Mouse (Mus musculus): ENCODE results near the gene Ralgapa1. TPM values are rescaled to one million over a fixed set of nuclear protein-coding genes. Genes with fewer than 3 reads are reported as not detected.
"Not testable (repeated sequence)": the region's sequence is repeated elsewhere in the genome, so short reads cannot be mapped to it uniquely, and the experiment has no call there.

Ralgapa1 gene
- total RNA-seq, 2 experiments from 2014 or later = 38.1 to 40.6 TPM

DNA sequence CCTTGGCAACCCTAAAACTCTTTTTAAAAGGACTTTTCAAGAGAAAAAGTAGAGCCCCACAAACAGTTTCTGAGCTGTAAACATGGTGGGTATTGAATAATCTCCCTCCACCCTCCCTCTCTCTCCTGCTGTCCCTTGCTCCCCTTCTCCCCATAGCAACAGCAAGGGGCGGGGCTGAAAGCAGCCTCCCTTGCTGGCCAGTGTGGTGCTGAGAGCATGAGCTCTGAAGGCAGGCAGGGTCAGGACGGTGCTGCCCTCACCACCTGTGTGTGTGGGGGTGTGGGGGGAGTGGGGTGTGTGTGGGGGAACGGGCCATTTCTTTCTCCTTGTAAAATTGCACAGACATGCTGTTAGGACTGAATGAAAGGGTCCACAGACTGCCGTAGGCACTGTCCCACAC is 213.1 kb downstream of the Ralgapa1 start:
- no peak for ATAC-seq (replicated peaks; ENCODE audit: low FRiP score, low TSS enrichment, poor library complexity, severe bottlenecking)

DNA sequence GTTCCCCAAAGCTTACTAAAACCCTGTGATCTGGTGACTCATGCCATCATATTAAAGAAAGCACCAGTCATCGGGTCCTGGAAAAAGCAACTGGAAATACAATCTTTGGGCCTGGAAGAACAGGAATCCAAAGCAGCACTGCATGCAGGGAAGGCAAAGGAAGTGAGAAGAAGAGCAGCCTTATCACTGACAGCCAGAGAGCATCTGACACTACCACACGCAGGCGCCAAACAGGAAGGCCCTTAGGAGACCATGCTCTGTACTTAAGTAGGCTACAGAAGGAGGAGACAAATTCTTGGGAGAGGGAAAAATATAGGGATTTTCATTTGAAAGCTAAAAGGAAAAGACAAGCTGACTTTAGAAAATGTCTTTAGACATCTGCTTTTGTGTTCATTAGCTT is 216.6 kb downstream of the Ralgapa1 start:
- no peak for ATAC-seq (replicated peaks; ENCODE audit: low FRiP score, low TSS enrichment, poor library complexity, severe bottlenecking)

DNA sequence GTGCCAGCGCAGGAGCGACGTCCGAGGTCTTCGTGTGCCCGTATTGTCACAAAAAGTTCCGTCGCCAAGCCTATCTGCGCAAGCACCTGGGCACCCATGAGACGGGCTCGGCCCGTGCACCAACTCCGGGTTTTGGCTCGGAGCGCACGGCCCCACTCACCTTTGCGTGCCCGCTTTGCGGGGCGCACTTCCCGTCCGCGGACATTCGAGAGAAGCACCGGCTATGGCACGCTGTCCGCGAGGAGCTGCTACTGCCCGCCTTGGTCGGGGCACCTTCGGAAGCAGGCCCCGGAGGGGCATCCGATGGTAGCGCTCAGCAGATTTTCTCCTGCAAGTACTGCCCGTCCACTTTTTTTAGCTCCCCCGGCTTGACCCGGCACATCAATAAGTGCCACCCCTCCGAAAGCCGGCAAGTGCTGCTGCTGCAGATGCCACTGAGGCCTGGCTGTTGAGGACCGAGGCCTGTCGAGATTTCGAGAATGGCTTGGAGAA is 220.4 kb downstream of the Ralgapa1 start:
- no peak for ATAC-seq (replicated peaks; ENCODE audit: low FRiP score, low TSS enrichment, poor library complexity, severe bottlenecking)

DNA sequence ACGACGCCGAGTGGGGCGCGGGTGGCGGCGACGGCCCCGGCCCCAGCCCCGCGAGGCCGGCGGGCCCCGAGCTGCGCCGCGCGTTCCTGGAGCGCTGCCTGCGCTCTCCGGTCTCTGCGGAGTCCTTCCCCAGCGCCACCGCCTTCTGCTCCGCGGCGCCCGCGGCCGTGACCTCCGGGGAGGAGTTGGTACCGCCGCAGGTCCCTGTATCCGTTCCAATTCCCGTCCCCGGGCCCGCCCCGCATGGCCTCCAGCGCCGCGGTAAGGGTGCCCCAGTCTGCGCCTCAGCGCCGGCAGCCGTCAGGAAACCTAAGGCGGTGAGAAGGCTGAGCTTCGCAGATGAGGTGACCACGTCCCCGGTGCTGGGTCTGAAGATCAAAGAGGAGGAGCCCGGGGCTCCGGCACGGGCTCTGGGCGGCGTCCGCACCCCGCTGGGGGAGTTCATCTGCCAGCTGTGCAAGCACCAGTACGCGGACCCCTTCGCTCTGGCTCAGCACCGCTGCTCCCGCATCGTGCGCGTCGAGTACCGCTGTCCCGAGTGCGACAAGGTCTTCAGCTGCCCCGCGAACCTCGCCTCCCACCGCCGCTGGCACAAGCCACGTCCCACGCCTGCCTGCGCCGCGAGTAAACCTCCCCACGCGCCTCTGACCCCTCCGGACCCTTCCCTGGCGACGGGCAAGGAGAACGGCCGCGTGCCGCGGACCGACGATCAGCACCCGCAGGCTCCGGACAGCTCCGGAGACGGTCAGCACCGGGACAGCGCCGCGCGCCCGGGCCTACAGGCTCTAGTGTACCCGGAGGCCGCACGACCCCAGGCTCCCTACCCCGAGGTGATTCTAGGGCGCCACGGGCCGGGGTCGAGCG is 221.1 kb downstream of the Ralgapa1 start:
- peak; percentile 81 for ATAC-seq (replicated peaks; ENCODE audit: low FRiP score, low TSS enrichment, poor library complexity, severe bottlenecking)

DNA sequence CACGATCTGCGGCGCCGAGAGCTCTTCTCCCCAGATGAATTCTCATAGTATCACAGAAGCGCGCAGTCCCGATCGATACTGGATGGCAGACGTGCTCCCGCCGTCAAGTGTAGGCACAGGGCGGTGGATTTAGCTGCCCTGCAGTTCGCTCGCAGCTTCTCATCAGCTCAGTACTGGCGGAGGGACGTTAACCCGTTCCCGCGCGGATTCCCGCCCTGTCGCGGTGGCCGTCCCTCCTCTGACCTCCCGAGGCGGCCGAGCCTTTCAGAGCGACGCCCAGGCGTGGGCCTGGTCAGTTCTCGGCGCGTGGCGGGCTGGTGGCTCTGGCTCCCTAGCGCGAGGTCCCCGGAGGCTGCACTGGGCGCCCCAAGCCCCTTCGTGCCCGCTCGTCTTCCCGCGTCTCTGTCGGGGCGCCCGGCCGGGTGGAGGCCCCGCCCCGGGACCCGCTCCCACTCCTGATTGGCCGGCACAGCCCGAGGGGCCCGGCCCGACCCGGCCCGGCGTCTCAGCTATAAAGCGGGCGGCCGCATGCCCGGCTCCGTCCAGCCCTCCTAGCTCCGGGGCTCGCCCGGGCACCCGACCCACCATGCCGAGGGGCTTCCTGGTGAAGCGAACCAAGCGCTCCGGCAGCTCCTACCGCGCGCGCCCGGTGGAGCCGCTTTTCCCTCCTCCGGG is 221.9 kb downstream of the Ralgapa1 start, which contains the start of gene Insm2:
TSS of gene Insm2 (plus strand) at position 541 of the 675 bp plus-strand sequence.
- ATAC-seq (replicated peaks; ENCODE audit: low FRiP score, low TSS enrichment, poor library complexity, severe bottlenecking) = no peak

DNA sequence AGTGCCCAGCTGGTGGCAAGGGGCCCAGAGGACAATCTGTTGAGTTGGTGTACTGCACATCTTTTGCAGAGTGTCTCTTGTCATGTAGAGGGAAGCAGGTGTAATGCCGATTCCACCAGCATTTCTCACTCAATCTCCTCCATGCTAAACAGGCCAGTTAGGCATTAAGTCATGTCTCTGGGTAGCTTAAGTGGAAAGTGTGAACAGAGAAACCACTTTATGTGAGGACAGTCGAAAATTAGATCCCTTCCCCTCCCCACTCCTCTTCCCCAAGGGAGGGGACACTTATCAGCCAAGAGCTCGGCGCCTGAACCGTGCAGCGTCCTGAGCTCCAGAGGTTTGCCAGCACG is 222.5 kb downstream of the Ralgapa1 start:
- ATAC-seq (replicated peaks; ENCODE audit: low FRiP score, low TSS enrichment, poor library complexity, severe bottlenecking) = no peak

DNA sequence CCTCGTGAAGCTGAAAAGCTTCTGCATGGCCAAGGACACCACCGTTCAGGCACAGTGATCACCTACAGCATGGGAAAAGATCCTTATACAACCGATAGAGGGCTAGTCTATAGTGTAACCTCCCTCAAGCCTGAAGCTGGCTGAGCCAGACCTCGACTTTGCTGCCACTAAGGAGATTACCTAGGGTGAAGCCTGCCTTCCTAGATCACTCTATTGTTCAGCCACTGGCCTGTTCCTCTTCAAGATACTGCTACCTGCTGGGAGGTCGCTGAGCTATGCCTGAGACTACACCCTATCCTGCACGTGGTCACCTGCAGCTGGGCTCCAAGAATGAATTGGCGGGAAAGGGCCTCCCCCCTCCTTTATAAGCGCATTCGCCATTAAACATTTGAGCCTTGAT is 234.0 kb downstream of the Ralgapa1 start:
- ATAC-seq (replicated peaks; ENCODE audit: low FRiP score, low TSS enrichment, poor library complexity, severe bottlenecking) = not testable (repeated sequence)

DNA sequence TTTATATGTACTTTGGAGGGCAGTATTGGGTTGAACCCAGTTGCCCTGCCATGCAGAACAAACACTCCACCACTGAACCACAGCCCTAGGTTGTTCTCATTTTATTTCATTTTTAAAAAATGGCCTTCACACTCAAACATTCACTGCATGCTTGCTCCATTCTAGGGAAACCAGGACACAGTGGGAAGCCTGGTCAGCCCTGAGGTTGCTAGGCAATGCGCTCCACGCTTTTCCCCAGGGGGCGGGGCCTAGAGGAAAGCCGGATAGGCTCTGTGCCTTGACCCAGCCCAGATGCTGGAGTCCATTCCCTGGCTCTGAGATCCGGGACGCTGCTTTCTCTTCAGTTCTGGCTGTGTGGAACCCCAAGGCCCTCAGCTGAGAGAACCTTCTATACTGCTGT is 247.2 kb downstream of the Ralgapa1 start:
- no peak for ATAC-seq (replicated peaks; ENCODE audit: low FRiP score, low TSS enrichment, poor library complexity, severe bottlenecking)

DNA sequence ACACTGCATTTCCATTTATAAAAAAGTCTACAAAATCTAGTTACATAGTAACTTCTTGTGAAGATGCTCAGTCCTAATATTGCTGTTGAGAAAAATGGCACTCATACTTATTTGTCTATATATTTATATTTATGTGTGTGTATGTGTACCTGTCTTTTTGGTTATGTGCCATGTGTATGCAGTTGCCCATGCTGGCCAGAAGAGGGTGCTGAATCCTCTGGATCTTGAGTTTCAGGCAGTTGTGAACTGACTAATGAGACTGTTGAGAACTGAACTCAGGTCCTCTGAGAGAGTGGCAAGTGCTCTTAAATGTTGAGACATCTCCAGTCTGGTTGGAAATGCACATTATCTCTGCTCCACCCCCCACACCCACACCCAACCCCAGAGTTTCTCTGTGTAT is 247.9 kb downstream of the Ralgapa1 start:
- ATAC-seq (replicated peaks; ENCODE audit: low FRiP score, low TSS enrichment, poor library complexity, severe bottlenecking) = no peak

DNA sequence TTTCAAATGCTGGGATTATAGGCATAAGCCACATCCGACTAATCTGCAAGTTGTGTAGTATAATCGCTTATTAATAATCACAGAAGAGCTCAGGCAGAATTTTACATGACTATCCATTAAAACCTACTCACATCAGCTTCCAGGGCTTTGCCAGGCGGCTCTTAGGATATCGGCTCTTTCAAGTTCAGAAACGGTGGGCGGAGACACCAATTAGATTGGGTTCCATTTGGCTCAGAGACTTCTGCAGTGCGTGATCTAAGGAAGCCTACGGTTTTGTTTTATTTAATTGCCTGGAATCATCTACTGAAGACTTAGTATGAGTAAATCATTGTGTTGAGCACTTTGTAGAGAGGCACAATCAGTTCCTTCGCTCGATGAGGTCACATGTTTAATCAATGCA is 249.3 kb downstream of the Ralgapa1 start:
- no peak for ATAC-seq (replicated peaks; ENCODE audit: low FRiP score, low TSS enrichment, poor library complexity, severe bottlenecking)

DNA sequence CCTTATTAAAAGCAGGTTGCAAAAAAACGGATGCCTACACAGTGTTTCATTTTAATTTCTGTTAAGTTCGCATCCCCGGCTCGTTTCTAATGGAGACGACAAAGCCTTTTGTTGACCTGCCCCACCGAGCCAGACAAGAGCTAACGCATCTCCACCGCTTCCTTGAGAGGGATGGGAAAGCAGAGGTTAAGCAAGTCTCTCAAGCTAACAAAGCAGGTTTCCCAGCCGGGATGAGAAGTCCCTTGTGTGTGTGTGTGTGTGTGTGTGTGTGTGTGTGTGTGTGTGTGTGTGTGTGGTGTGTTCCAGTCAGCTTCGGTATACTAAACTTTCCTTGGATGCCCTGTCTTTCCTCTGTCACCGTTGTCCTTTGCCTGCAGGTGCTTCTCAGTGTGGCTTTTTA is 249.8 kb downstream of the Ralgapa1 start:
- ATAC-seq (replicated peaks; ENCODE audit: low FRiP score, low TSS enrichment, poor library complexity, severe bottlenecking) = no peak

DNA sequence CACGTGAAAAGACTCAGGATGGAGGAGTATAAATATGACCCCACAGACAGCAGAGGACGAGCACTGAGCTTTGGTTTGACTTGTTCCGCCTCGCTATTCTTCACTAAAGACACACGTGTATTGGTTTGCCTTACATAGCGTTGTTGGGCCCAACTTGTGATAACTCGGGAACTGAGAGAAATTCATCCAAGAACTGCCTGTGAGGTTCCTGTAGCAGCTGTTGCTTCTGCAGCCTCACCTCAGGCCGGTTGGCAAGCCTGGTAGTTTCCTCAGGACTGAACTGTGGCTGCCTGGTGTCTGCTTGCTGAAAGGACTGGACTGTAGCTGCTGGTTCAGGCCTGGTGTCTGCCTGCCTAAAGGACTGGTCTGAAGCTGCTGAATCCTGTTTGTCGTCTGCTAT is 250.3 kb downstream of the Ralgapa1 start:
- ATAC-seq (replicated peaks; ENCODE audit: low FRiP score, low TSS enrichment, poor library complexity, severe bottlenecking) = no peak

DNA sequence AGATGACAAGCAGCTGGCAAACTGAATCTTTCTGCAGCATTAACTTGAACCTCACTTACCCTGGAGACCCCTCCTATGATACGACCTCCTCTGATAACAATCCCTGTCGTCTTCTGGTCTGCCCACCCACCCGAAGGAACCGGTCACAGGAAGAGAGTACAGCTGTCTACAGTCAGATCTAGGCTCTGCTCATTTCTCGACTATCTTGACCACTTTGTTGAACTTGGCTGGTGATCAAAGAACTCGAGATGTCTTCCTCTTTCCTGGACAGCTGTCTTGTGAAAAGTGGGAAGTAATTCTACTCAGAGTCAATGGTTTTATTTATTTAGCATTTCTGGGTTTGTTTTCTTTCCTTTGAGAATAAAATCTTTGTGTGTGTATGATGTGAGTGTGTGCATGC is 251.3 kb downstream of the Ralgapa1 start:
- no peak for ATAC-seq (replicated peaks; ENCODE audit: low FRiP score, low TSS enrichment, poor library complexity, severe bottlenecking)

DNA sequence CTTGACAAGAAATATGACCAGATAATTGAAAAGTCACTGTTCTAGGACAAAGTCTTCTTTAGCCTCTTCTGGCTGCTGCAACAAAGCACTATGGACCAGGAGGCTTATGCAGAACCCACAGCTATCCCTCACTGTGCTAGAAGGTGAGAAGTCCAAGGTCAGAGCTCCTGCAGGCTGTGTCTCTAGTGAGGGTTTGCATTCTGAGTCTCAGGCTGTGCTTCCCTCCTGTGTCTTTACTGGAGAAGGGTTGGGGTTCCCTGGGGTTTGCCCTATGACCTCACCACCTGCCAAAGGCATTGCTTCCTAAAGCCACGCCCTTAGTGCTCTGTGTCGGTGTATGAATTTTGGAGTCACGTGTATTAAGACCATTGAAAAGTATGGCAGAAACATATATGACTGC is 252.5 kb downstream of the Ralgapa1 start:
- ATAC-seq (replicated peaks; ENCODE audit: low FRiP score, low TSS enrichment, poor library complexity, severe bottlenecking) = no peak

DNA sequence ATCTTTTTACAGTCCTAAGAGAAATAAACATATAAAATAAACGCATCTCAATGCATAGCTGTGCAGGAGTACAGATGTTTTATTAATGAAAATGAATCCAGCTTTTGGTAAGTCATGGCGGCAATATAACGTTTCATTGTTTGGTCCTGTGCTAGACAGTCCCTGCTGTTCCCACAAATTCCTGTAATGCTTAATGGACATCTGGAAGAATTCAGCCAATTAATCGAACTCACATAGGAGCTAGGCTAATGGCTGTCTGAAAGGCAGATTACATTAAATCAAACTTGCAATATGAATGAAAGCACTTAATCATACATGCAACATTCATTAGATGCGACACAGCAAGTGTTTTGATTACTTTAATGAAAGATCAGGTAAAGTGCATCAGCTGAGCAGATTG is 254.1 kb downstream of the Ralgapa1 start:
- no peak for ATAC-seq (replicated peaks; ENCODE audit: low FRiP score, low TSS enrichment, poor library complexity, severe bottlenecking)

DNA sequence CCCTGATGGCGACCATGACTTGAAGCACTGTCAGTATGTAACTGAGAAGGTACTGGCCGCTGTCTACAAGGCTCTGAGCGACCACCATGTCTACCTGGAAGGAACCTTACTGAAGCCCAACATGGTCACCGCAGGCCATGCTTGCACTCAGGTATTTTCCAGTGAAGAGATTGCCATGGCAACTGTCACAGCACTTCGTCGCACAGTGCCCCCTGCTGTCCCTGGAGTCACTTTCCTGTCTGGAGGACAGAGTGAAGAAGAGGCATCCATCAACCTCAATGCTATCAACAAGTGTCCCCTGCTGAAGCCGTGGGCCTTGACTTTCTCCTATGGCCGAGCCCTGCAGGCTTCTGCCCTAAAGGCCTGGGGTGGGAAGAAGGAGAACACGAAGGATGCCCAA is 255.1 kb downstream of the Ralgapa1 start:
- ATAC-seq (replicated peaks; ENCODE audit: low FRiP score, low TSS enrichment, poor library complexity, severe bottlenecking) = no peak

DNA sequence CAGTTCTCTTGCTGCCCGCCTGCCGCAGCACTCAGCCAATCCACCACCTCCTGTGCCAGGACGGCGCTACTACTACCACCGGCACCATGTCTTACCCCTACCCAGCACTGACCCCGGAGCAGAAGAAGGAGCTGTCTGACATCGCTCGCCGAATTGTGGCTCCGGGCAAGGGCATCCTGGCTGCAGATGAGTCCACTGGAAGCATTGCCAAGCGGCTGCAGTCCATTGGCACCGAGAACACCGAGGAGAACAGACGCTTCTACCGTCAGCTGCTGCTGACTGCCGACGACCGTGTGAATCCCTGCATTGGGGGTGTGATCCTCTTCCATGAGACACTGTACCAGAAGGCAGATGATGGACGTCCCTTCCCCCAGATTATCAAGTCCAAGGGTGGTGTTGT is 255.8 kb downstream of the Ralgapa1 start, which contains the start of gene Aldoart2:
TSS of gene Aldoart2 (plus strand) at position 34 of the 400 bp plus-strand sequence.
- ATAC-seq (replicated peaks; ENCODE audit: low FRiP score, low TSS enrichment, poor library complexity, severe bottlenecking) = no peak

DNA sequence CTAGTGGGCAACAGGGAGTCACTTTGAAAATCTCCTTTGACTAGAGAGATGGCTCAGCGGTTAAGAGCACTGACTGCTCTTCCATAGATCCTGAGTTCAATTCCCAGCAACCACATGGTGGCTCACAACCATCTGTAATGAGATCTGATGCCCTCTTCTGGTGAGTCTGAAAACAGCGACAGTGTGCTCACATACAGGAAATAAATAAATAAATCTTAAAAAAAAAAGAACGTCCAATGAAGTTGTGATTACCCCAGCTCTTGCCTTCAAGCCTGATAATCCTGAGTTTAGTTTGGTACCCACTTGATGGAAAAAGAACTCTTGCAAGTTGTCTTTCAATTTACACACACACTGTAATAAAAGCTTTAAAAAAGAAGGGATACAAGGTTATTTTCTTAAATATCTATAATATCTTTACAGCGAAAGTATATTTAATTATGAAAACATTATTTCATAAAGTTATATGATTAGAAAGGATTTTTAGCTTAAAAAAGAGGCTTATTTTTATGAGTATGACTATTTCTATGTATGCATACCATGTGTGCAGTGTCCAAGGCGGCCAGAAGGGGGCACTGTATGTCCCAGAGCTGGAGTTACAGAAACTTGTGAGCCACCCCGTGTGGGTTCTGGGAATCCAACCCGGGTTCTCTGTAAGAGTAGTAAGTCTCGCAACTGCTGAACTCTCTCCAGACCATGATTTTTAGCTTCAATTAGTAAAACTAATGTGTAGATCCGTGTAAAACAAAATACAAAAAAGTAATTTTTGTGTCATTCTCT is 256.6 kb downstream of the Ralgapa1 start:
- no peak for ATAC-seq (replicated peaks; ENCODE audit: low FRiP score, low TSS enrichment, poor library complexity, severe bottlenecking)

DNA sequence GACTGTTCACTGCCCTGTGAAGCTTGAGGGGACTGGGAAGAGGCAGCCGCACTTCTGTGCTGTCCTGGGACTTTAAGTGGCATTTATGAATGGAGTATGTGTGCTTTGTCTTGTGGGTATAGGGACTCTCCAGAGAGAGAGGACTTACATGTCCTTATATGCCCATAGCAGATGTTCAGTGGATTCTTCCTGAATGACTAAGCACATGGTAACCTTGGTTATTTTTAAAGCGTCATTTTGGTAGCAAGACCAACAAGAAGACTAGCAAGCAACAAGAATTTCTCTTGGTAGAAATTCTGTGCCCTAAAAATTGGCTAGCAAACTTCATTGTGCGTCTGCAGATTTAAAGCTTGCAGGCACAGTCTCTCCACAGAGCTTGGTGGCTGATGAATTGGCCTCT is 257.2 kb downstream of the Ralgapa1 start:
- ATAC-seq (replicated peaks; ENCODE audit: low FRiP score, low TSS enrichment, poor library complexity, severe bottlenecking) = no peak

Data from megakaryocyte-erythroid progenitor cell, adult 5-6 weeks (primary cell).